Mouse (Mus musculus) heart, embryonic 16.5 days (tissue): ENCODE data around the gene Tmem117. TPM values are rescaled to one million over a fixed set of nuclear protein-coding genes. Genes with fewer than 3 reads are reported as not detected.

Experiments used
- ATAC-seq: fragments of 200-750 bp; cut with Nextera tagmentation; replicated peaks from 2 replicates; pipeline ENCODE4 v1.8.0; 2017; ENCODE audit warnings: moderate number of reproducible peaks; ENCODE audit not compliant: insufficient read depth, low FRiP score; ENCODE audit errors: extremely low read depth
- H3K27ac ChIP-seq: fragments of 300-500 bp; sonication (generic); 2 replicates; pipeline ENCODE4 v1.5.1; 2014; ENCODE audit warnings: mild to moderate bottlenecking, low read length, control low read depth, moderate library complexity
- H3K27me3 ChIP-seq: fragments of 300-500 bp; sonication (generic); 2 replicates; pipeline ENCODE4 v1.6.1; 2014; ENCODE audit warnings: low read length, mixed read lengths; ENCODE audit not compliant: control insufficient read depth, insufficient read depth
- H3K36me3 ChIP-seq: fragments of 300-500 bp; sonication (generic); 2 replicates; pipeline ENCODE4 v1.6.1; 2014; ENCODE audit not compliant: control insufficient read depth, insufficient read depth
- H3K4me1 ChIP-seq: fragments of 300-500 bp; sonication (generic); 2 replicates; pipeline ENCODE4 v1.6.1; 2014; ENCODE audit warnings: low read length, mixed read lengths; ENCODE audit not compliant: control insufficient read depth, insufficient read depth
- H3K4me2 ChIP-seq: fragments of 300-500 bp; sonication (generic); 2 replicates; pipeline ENCODE4 v1.6.1; 2014; ENCODE audit warnings: low read depth, mild to moderate bottlenecking, control low read depth, low read length
- H3K4me3 ChIP-seq: fragments of 300-500 bp; sonication (generic); 2 replicates; pipeline ENCODE4 v1.5.1; 2014; ENCODE audit warnings: mild to moderate bottlenecking, control low read depth, low read length
- H3K9ac ChIP-seq: fragments of 300-500 bp; sonication (generic); 2 replicates; pipeline ENCODE4 v1.6.1; 2014; ENCODE audit warnings: low read length, control low read depth
- H3K9me3 ChIP-seq: fragments of 300-500 bp; sonication (generic); replicated peaks from 2 replicates; pipeline ENCODE4 v1.6.1; 2016; ENCODE audit warnings: low read length; ENCODE audit not compliant: control insufficient read depth
- WGBS: fragments of 180-500 bp; shearing (Covaris S2); extraction: QIAGEN DNeasy Blood & Tissue Kit; methylation state at CpG from one replicate; pipeline ENCODE4 v1.1.7; 2014; 5-methylcytosine and 5-hydroxymethylcytosine counted together
- polyA plus RNA-seq: library from polyadenylated mRNA; unstranded; fragments of >200 nt; fragmentation: Nextera tagmentation; extraction: Ambion mirVana; gene quantifications from 2 replicates; pipeline ENCODE4 v1.2.1, GENCODE M21; 2015

The Tmem117 gene
- polyA plus RNA-seq, 1 experiment from 2014 or later, result 2.6 TPM

- no peak; the same call in 1 of the 2 replicates for ATAC-seq
- no peaks in the 10 kb centered on the region for H3K9me3 ChIP-seq
- no peak overlapping the region for H3K9ac ChIP-seq
- H3K36me3 ChIP-seq, result no peaks in the 10 kb centered on the region
- H3K27me3 ChIP-seq, result peaks cover 11% of the 10 kb centered on the region
- no peaks in the 10 kb centered on the region for H3K4me1 ChIP-seq
- H3K4me3 ChIP-seq, result no peak overlapping the region
- H3K27ac ChIP-seq, result no peak overlapping the region
- 34% methylated on average over 11 of the region's 11 CpGs for WGBS
- H3K4me2 ChIP-seq, result no peak overlapping the region
Observed at GRCm38 (mm10) chr15:94634524-94634923, 5.5 kb downstream of the Tmem117 start.

GRCm38 (mm10) chr15:94638207-94638606 lies 9.2 kb downstream of the Tmem117 start:
- 80% methylated on average over 2 of the region's 2 CpGs for WGBS

GRCm38 (mm10) chr15:94639126-94639525 lies 10.1 kb downstream of the Tmem117 start:
- no peaks in the 10 kb centered on the region for H3K4me1 ChIP-seq
- no peak overlapping the region for H3K4me2 ChIP-seq
- no peak for ATAC-seq
- H3K9ac ChIP-seq, result no peak overlapping the region
- H3K27me3 ChIP-seq, result no peaks in the 10 kb centered on the region
- 73% methylated on average over 2 of the region's 2 CpGs for WGBS
- no peaks in the 10 kb centered on the region for H3K36me3 ChIP-seq
- no peaks in the 10 kb centered on the region; the same call in 1 of the 2 replicates for H3K9me3 ChIP-seq
- no peak overlapping the region for H3K4me3 ChIP-seq
- no peak overlapping the region for H3K27ac ChIP-seq

More at GRCm38 (mm10) chr15:94638207-94638606, 9.2 kb downstream of the Tmem117 start:
- no peak for ATAC-seq
- Histone ChIP-seq H3K27me3 (no peaks in the 10 kb centered on the region), H3K36me3 (no peaks in the 10 kb centered on the region), H3K27ac (no peak overlapping the region), H3K4me3 (no peak overlapping the region), H3K9me3 (no peaks in the 10 kb centered on the region; the same call in 1 of the 2 replicates), H3K4me2 (no peak overlapping the region), H3K4me1 (no peaks in the 10 kb centered on the region), H3K9ac (no peak overlapping the region)

GRCm38 (mm10) chr15:94646012-94646411 lies 17.0 kb downstream of the Tmem117 start:
- ATAC-seq, result no peak
- H3K27me3 ChIP-seq, result 0 out of 2 replicates have a peak, but pooled peaks cover 2% of the 10 kb centered on the region
- no peak overlapping the region for H3K9ac ChIP-seq
- H3K4me2 ChIP-seq, result no peak overlapping the region
- H3K4me3 ChIP-seq, result no peak overlapping the region
- no peak overlapping the region for H3K27ac ChIP-seq
- H3K36me3 ChIP-seq, result no peaks in the 10 kb centered on the region
- H3K4me1 ChIP-seq, result 0 out of 2 replicates have a peak, but pooled peaks cover 6% of the 10 kb centered on the region
- WGBS, result 66% methylated on average over 6 of the region's 6 CpGs
- H3K9me3 ChIP-seq, result no peaks in the 10 kb centered on the region

GRCm38 (mm10) chr15:94648430-94648829 lies 19.4 kb downstream of the Tmem117 start:
- no peak for ATAC-seq
- WGBS, result 81% methylated on average over 8 of the region's 8 CpGs
- Histone ChIP-seq H3K27me3 (0 out of 2 replicates have a peak, but pooled peaks cover 2% of the 10 kb centered on the region), H3K27ac (no peak overlapping the region), H3K4me2 (no peak overlapping the region), H3K4me1 (0 out of 2 replicates have a peak, but pooled peaks cover 6% of the 10 kb centered on the region), H3K9me3 (no peaks in the 10 kb centered on the region), H3K36me3 (no peaks in the 10 kb centered on the region), H3K9ac (no peak overlapping the region), H3K4me3 (no peak overlapping the region)

GRCm38 (mm10) chr15:94649071-94649765 lies 20.2 kb downstream of the Tmem117 start:
- Histone ChIP-seq H3K4me3 (peak overlapping the region; percentile 4; the same call in 1 of the 2 replicates), H3K4me1 (0 out of 2 replicates have a peak, but pooled peaks cover 6% of the 10 kb centered on the region), H3K27ac (no peak overlapping the region), H3K9me3 (no peaks in the 10 kb centered on the region), H3K36me3 (no peaks in the 10 kb centered on the region), H3K27me3 (0 out of 2 replicates have a peak, but pooled peaks cover 2% of the 10 kb centered on the region), H3K4me2 (peak overlapping the region; percentile 36), H3K9ac (no peak overlapping the region)
- 33% methylated on average over 17 of the region's 17 CpGs for WGBS
- ATAC-seq, result no peak

GRCm38 (mm10) chr15:94649766-94650120 lies 20.7 kb downstream of the Tmem117 start:
- Histone ChIP-seq H3K9me3 (no peaks in the 10 kb centered on the region), H3K36me3 (no peaks in the 10 kb centered on the region), H3K27ac (no peak overlapping the region), H3K9ac (no peak overlapping the region), H3K27me3 (no peaks in the 10 kb centered on the region), H3K4me1 (0 out of 2 replicates have a peak, but pooled peaks cover 6% of the 10 kb centered on the region), H3K4me2 (peak overlapping the region; percentile 36), H3K4me3 (peak overlapping the region; percentile 4; the same call in 1 of the 2 replicates)
- 24% methylated on average over 13 of the region's 13 CpGs for WGBS
- ATAC-seq, result no peak

- 72% methylated on average over 9 of the region's 9 CpGs for WGBS
Observed at GRCm38 (mm10) chr15:94651350-94651749, 22.3 kb downstream of the Tmem117 start.

More at GRCm38 (mm10) chr15:94651350-94651749, 22.3 kb downstream of the Tmem117 start:
- Histone ChIP-seq H3K9ac (no peak overlapping the region), H3K4me1 (peaks cover 10% of the 10 kb centered on the region; the same call in 1 of the 2 replicates), H3K4me2 (no peak overlapping the region), H3K4me3 (no peak overlapping the region), H3K9me3 (no peaks in the 10 kb centered on the region), H3K36me3 (no peaks in the 10 kb centered on the region), H3K27me3 (no peaks in the 10 kb centered on the region), H3K27ac (no peak overlapping the region)
- no peak for ATAC-seq
